Mouse (Mus musculus) embryo, embryonic 11 days (tissue): ENCODE measurements around the gene Il2rb.

Experiments used
- DNase-seq: peaks from one replicate; pipeline ENCODE4 v3.0.0-alpha.2; 2015

The Il2rb gene

GRCm38 (mm10) chr15:78480111-78480510 lies 15.0 kb downstream of the Il2rb start:
- no peak for DNase-seq

GRCm38 (mm10) chr15:78479470-78479869 lies 15.6 kb downstream of the Il2rb start:
- no peak for DNase-seq

GRCm38 (mm10) chr15:78478073-78478472 lies 17.0 kb downstream of the Il2rb start:
- DNase-seq: no peak

GRCm38 (mm10) chr15:78476878-78477277 lies 18.2 kb downstream of the Il2rb start:
- DNase-seq: no peak

- DNase-seq: no peak
These were observed 19.5 kb downstream of the Il2rb start for GRCm38 (mm10) chr15:78475604-78476031.

- DNase-seq: no peak
These were observed 21.6 kb downstream of the Il2rb start for GRCm38 (mm10) chr15:78473442-78473841.

GRCm38 (mm10) chr15:78471902-78472301 lies 23.2 kb downstream of the Il2rb start:
- peak; percentile 18 for DNase-seq

GRCm38 (mm10) chr15:78470495-78471276 lies 24.4 kb downstream of the Il2rb start:
- DNase-seq: no peak

GRCm38 (mm10) chr15:78468379-78468937 lies 26.6 kb downstream of the Il2rb start, which contains the start of gene Tmprss6:
Tmprss6 (minus strand) TSS chr15:78468634.
- DNase-seq: no peak

GRCm38 (mm10) chr15:78467570-78467969 lies 27.5 kb downstream of the Il2rb start:
- no peak for DNase-seq

- DNase-seq: peak; percentile 33
These were observed 28.3 kb downstream of the Il2rb start for GRCm38 (mm10) chr15:78466809-78467208.

GRCm38 (mm10) chr15:78462981-78463380 lies 32.1 kb downstream of the Il2rb start:
- no peak for DNase-seq

GRCm38 (mm10) chr15:78457193-78457592 lies 37.9 kb downstream of the Il2rb start:
- DNase-seq: no peak

- no peak for DNase-seq
These were observed 39.0 kb downstream of the Il2rb start for GRCm38 (mm10) chr15:78456051-78456450.

GRCm38 (mm10) chr15:78455168-78455567 lies 39.9 kb downstream of the Il2rb start:
- no peak for DNase-seq

GRCm38 (mm10) chr15:78452929-78453328 lies 42.1 kb downstream of the Il2rb start:
- no peak for DNase-seq

- no peak for DNase-seq
These were observed 43.9 kb downstream of the Il2rb start for GRCm38 (mm10) chr15:78451201-78451600.

- DNase-seq: no peak
These were observed 44.7 kb downstream of the Il2rb start for GRCm38 (mm10) chr15:78450419-78450768.

GRCm38 (mm10) chr15:78449694-78450418 lies 45.2 kb downstream of the Il2rb start:
- peak; percentile 64 for DNase-seq

GRCm38 (mm10) chr15:78449131-78449530 lies 45.9 kb downstream of the Il2rb start:
- no peak for DNase-seq

GRCm38 (mm10) chr15:78447746-78448535 lies 47.1 kb downstream of the Il2rb start:
- DNase-seq: peak; percentile 95

- DNase-seq: no peak
These were observed 48.0 kb downstream of the Il2rb start for GRCm38 (mm10) chr15:78447121-78447520.

GRCm38 (mm10) chr15:78443857-78444256 lies 51.2 kb downstream of the Il2rb start:
- DNase-seq: no peak
